Mouse (Mus musculus) liver, embryonic 15.5 days (tissue): ENCODE measurements at regions not wholly inside any gene's neighbourhood (a gene's known extent, or its start where the extent isn't known, plus 50 kb on each side); places are given as distances from the start of the nearest gene placed in this dataset.

Experiments used
- ATAC-seq: fragments of 200-750 bp; cut with Nextera tagmentation; 2 replicates; pipeline ENCODE4 v1.8.0; 2017; ENCODE audit warnings: moderate number of reproducible peaks, mild to moderate bottlenecking, moderate library complexity; ENCODE audit not compliant: insufficient read depth
- H3K27ac ChIP-seq: fragments of 300-500 bp; sonication (generic); replicated peaks from 2 replicates; pipeline ENCODE4 v1.5.1; 2015; ENCODE audit warnings: mild to moderate bottlenecking, inconsistent platforms
- H3K27me3 ChIP-seq: fragments of 300-500 bp; sonication (generic); 2 replicates; pipeline ENCODE4 v1.6.1; 2015; ENCODE audit warnings: mild to moderate bottlenecking, inconsistent platforms
- H3K36me3 ChIP-seq: fragments of 300-500 bp; sonication (generic); replicated peaks from 2 replicates; pipeline ENCODE4 v1.6.1; 2015; ENCODE audit warnings: moderate library complexity, mild to moderate bottlenecking, inconsistent platforms
- H3K4me1 ChIP-seq: fragments of 300-500 bp; sonication (generic); replicated peaks from 2 replicates; pipeline ENCODE4 v1.6.1; 2015; ENCODE audit warnings: inconsistent platforms
- H3K4me2 ChIP-seq: fragments of 300-500 bp; sonication (generic); 2 replicates; pipeline ENCODE4 v1.6.1; 2015; ENCODE audit warnings: moderate library complexity, mild to moderate bottlenecking, inconsistent platforms
- H3K4me3 ChIP-seq: fragments of 300-500 bp; sonication (generic); replicated peaks from 2 replicates; pipeline ENCODE4 v1.5.1; 2015; ENCODE audit warnings: mild to moderate bottlenecking, inconsistent platforms
- H3K9ac ChIP-seq: fragments of 300-500 bp; sonication (generic); 2 replicates; pipeline ENCODE4 v1.6.1; 2015; ENCODE audit warnings: moderate library complexity, mild to moderate bottlenecking, inconsistent platforms
- H3K9me3 ChIP-seq: fragments of 300-500 bp; sonication (generic); replicated peaks from 2 replicates; pipeline ENCODE4 v1.6.1; 2016; ENCODE audit warnings: inconsistent platforms
- WGBS: fragments of 180-500 bp; shearing (Covaris S2); methylation state at CpG from one replicate; pipeline ENCODE4 v1.1.7; 2015; ENCODE audit warnings: mixed read lengths; ENCODE audit not compliant: insufficient replicate concordance; 5-methylcytosine and 5-hydroxymethylcytosine counted together

DNA sequence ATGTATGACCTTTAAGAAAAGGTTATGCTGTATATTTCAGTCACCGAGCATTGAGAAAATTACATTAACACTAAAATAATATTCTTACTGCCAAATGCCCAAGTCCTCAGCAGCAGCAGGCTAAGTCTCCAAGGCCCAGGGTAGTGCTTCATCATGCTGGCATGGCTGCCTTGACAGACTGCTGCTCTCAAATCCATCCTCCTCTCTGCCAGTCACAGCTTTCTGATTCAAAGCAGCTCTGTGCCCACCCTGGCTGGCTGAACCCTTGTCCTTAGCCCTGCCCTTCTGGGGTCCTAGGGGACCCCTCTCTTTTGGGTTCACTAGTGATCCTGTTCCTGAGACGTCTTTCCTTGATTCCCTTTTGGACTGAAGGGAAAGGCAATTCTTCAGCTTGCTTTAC lies 251.0 kb downstream of the Gm10295 start:
- Histone ChIP-seq H3K27ac (no peak overlapping the region), H3K4me1 (no peaks in the 10 kb centered on the region), H3K27me3 (no peaks in the 10 kb centered on the region), H3K4me2 (no peak overlapping the region), H3K9me3 (no peaks in the 10 kb centered on the region), H3K9ac (no peak overlapping the region), H3K4me3 (no peak overlapping the region), H3K36me3 (no peaks in the 10 kb centered on the region)
- ATAC-seq: no peak
- WGBS: 66% methylated on average over 2 of the region's 2 CpGs

DNA sequence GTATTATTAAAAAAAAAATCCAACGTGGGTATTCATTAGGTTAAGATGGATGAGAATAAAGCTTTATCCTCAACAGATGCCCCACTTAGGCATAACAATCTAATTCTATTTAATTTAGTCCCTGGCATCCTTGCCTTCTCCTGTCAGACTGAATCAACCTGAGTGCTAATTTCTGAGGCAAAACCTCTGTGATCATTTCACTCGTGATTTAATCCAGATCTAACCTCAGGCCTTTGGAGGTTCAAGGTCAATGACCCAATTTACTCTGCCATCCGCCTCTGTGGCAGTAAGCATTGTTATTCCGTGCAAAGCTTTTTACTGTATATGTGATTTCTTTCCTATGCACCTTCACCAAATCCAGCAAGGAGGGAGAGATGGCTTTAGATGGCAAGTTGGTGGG lies 253.0 kb downstream of the Gm10295 start:
- no peaks in the 10 kb centered on the region for H3K27me3 ChIP-seq
- H3K4me3 ChIP-seq: no peak overlapping the region
- no peak for ATAC-seq
- peaks cover 10% of the 10 kb centered on the region; the same call in 1 of the 2 replicates for H3K4me1 ChIP-seq
- WGBS: 47% methylated on average over 4 of the region's 4 CpGs
- no peak overlapping the region for H3K9ac ChIP-seq
- no peak overlapping the region for H3K27ac ChIP-seq
- H3K4me2 ChIP-seq: no peak overlapping the region
- H3K36me3 ChIP-seq: no peaks in the 10 kb centered on the region
- H3K9me3 ChIP-seq: no peaks in the 10 kb centered on the region

DNA sequence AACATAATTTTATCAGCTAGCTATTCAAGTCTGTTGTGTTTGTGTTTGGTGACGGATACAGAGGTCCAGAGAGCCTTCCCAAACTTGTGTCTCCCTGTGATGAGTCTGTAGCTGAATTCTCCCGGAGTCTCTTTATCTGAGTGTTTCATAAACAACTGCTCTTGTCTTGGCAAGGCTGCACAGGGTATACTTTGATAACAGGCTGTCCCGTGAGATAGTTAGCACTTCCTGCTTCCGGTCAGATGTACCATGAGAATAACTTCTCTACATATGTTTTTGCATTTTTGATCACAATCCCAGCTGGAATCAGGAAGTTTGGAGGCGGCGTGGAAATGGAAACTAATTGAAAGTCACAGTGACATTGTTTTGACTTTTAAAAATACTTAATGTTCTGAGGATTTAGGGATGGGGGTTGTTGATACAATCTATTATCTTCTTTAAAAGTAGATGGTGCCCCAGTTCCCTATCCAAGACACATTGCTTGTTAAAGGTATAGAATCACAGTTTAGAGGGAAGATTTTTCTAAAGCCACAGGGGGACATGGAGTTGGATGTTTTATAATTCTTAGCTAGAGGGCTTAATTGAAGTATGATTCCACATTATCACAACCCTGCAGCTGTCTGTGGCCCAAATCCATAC lies 257.9 kb downstream of the Gm10295 start:
- ATAC-seq: peak; percentile 83
- no peak overlapping the region for H3K4me3 ChIP-seq
- no peaks in the 10 kb centered on the region for H3K9me3 ChIP-seq
- H3K27me3 ChIP-seq: no peaks in the 10 kb centered on the region
- peak overlapping the region; percentile 19; the same call in 1 of the 2 replicates for H3K27ac ChIP-seq
- peaks cover 12% of the 10 kb centered on the region; the same call in 1 of the 2 replicates for H3K4me1 ChIP-seq
- no peak overlapping the region for H3K4me2 ChIP-seq
- H3K36me3 ChIP-seq: no peaks in the 10 kb centered on the region
- WGBS: 25% methylated on average over 6 of the region's 6 CpGs
- no peak overlapping the region for H3K9ac ChIP-seq

DNA sequence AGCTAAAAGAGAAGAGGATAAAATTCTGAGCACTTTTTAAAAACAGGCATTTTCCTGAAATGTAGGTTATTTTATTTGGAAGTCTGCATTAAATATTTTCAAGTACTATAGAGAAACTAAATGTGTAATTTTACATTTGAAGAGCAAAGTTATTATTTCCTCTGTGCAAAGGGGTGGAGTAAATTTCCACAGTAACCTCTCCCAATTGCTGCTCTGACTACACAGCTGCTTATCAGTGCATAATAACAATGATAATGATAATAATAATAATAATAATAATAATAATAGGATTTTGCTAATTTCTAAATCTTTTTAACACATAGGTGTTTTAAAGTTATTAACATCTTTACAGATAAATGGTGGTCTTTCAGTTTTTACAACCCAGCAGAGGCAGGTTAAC lies 258.5 kb downstream of the Gm10295 start:
- Histone ChIP-seq H3K36me3 (no peaks in the 10 kb centered on the region), H3K27me3 (no peaks in the 10 kb centered on the region), H3K9ac (no peak overlapping the region), H3K4me1 (peaks cover 12% of the 10 kb centered on the region; the same call in 1 of the 2 replicates), H3K27ac (0 out of 2 replicates have a peak overlapping the region, but pooled peaks have one; percentile 19), H3K4me3 (no peak overlapping the region), H3K9me3 (no peaks in the 10 kb centered on the region), H3K4me2 (no peak overlapping the region)
- 0 out of 2 replicates have a peak, but pooled peaks have one; percentile 51 for ATAC-seq

DNA sequence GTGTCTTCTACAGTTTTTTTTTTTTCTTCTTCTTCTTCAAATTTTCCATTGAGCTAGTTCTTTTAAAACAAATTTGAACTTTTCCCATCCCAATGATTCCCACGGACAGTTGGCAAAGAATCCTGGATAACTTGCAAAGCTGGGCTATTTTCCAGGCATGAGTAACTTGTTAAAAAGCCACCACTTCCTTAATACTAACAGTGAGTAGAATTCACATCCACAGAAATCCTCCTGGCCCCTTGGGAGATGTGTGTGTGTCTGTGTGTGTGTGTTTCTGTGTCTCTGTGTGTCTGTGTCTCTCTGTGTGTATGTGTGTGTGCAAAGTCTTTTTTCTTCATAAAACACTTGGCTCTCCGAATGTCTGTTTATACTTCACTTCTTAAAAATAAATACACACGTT lies 259.0 kb downstream of the Gm10295 start:
- ATAC-seq: no peak
- no peak overlapping the region for H3K9ac ChIP-seq
- H3K27ac ChIP-seq: no peak overlapping the region
- no peaks in the 10 kb centered on the region for H3K9me3 ChIP-seq
- no peak overlapping the region for H3K4me2 ChIP-seq
- H3K4me3 ChIP-seq: no peak overlapping the region
- 56% methylated on average over 3 of the region's 3 CpGs for WGBS
- H3K27me3 ChIP-seq: no peaks in the 10 kb centered on the region
- no peaks in the 10 kb centered on the region for H3K36me3 ChIP-seq
- peaks cover 12% of the 10 kb centered on the region; the same call in 1 of the 2 replicates for H3K4me1 ChIP-seq

DNA sequence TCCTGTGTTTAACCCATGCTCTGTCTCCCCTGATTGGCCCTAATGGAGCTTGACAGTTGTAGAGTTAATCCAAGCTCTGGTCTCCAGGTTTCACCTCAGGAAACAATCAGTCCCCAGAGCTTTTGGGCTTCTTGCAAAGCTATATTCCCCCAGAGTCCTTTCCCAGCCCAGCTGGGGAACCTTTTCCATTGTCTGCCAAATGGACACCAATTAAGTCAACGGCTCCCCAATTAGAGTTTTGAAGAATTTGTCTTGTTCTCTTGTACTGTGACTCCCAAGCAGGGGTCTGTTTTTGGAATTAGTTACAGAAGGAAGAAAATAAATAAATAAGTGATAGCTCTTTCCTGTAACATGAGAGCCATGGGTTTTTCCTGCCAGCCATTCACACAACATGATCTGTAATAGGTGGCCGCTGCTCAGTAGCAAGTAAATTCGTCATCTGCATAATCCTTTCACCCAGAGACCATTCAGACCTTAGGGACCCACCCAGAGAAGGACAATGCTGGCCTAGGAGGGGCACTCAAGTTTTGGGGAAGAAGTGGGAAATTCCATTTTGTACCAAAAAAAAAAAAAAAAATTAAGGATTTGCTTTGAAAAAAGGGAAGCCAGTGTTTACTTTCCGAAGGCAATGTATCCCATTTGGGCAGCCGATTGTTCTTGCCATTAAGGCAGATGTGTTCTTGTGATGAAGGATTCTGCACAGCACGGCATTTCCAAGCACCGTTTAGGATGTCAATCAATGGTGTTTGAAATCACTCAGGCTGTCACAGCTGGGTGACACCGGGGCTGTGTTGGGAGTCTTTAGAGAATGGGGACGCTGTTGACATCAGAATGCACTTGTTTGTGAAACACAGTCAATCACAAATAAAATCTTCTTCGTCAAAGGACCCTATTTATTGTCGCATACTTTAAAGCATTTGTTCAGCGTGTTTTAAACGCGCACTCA lies 286.6 kb downstream of the Gm10295 start:
- no peaks in the 10 kb centered on the region for H3K36me3 ChIP-seq
- no peak overlapping the region for H3K9ac ChIP-seq
- no peaks in the 10 kb centered on the region for H3K4me1 ChIP-seq
- no peaks in the 10 kb centered on the region for H3K27me3 ChIP-seq
- WGBS: 32% methylated on average over 14 of the region's 14 CpGs
- H3K27ac ChIP-seq: no peak overlapping the region
- H3K4me3 ChIP-seq: no peak overlapping the region
- no peaks in the 10 kb centered on the region for H3K9me3 ChIP-seq
- ATAC-seq: no peak
- H3K4me2 ChIP-seq: no peak overlapping the region

DNA sequence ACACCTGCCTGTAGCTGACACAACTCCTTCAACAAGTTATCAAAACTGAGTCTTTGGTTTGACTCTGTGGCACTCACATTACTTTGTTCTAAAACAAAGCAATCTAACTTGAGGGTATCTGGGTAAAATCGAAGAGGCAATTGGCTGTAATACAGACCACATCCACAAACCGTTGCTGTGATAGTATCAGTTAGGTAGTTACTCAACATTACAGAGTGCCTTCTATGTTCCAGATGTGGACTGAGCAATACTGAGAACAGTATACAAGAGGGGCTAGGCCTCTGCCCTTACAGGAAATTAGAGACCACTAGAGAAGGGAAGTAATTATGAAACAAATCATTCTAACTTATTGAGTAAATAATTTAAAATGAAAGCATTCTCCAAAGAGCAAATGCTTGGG lies 300.5 kb downstream of the Gm10295 start:
- Histone ChIP-seq H3K27me3 (no peaks in the 10 kb centered on the region), H3K9ac (no peak overlapping the region), H3K9me3 (no peaks in the 10 kb centered on the region), H3K4me1 (no peaks in the 10 kb centered on the region), H3K4me2 (no peak overlapping the region), H3K36me3 (no peaks in the 10 kb centered on the region), H3K4me3 (no peak overlapping the region), H3K27ac (no peak overlapping the region)
- no peak for ATAC-seq
- 37% methylated on average over 2 of the region's 2 CpGs for WGBS

DNA sequence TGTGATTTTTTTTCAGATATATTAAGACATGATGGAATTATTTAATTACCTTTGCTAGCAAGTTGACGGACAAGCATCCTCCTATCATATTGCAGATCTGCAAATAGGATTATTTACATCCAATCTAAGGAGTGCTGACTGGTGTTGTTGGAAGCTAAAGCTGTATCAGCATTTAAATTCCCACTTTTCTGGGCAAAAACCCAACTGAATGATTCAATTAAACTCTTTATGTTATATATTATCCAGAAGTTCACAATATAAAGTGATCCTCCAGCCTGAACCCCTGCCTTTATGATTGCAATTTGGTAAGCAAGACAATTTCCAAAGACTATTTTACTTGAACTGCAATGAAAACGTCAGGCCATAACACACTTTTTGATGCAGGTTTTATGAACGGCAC lies 304.1 kb downstream of the Gm10295 start:
- no peak overlapping the region for H3K9ac ChIP-seq
- no peaks in the 10 kb centered on the region for H3K27me3 ChIP-seq
- H3K9me3 ChIP-seq: no peaks in the 10 kb centered on the region
- no peaks in the 10 kb centered on the region for H3K4me1 ChIP-seq
- no peak overlapping the region for H3K27ac ChIP-seq
- H3K4me2 ChIP-seq: no peak overlapping the region
- 57% methylated on average over 3 of the region's 3 CpGs for WGBS
- ATAC-seq: no peak
- no peaks in the 10 kb centered on the region for H3K36me3 ChIP-seq
- no peak overlapping the region for H3K4me3 ChIP-seq

DNA sequence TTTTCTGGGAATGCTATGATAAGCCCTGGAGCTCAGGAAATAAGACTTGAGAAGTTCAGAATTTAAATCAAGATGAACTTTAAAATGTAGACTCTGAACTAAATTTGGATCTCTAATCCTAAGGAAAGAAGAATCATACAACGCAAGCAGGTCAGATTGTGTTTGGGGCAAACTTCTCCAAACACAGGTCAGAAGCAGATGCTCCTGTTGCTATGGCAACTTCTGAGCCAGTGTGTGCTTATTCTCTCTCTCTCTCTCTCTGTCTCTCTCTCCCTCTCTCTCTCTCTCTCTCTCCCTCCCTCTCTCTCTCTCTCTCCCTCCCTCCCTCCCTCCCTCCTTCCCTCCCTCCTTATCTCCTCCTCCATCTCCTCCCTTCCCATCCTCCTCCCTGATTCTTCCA lies 304.7 kb downstream of the Gm10295 start:
- H3K9me3 ChIP-seq: no peaks in the 10 kb centered on the region
- no peak overlapping the region for H3K4me3 ChIP-seq
- 48% methylated on average over 1 of the region's 1 CpGs for WGBS
- H3K9ac ChIP-seq: no peak overlapping the region
- H3K27me3 ChIP-seq: no peaks in the 10 kb centered on the region
- no peaks in the 10 kb centered on the region for H3K36me3 ChIP-seq
- no peak overlapping the region for H3K4me2 ChIP-seq
- no peaks in the 10 kb centered on the region for H3K4me1 ChIP-seq
- H3K27ac ChIP-seq: no peak overlapping the region
- ATAC-seq: no peak

DNA sequence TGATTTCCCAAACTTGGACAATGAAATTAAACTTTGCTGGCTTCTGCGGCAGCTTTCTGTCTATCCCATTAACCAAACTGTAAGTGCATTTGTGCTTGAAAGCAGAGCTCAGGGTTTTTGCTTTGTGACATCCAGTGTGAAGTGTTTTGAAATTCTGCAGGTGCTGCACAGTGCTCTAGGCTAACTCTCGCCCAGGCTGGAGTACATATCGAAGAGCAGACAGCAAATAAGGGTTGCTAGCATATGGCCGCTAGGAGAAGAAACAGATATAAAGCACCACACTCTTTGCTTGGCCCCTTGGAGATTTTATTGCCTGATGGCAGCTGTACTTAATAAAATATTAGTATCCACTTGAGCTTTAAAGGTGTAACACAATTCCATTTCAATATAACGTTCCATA lies 307.5 kb downstream of the Gm10295 start:
- Histone ChIP-seq H3K36me3 (no peaks in the 10 kb centered on the region), H3K27me3 (no peaks in the 10 kb centered on the region), H3K4me3 (no peak overlapping the region), H3K9me3 (no peaks in the 10 kb centered on the region), H3K9ac (no peak overlapping the region), H3K4me2 (no peak overlapping the region), H3K4me1 (no peaks in the 10 kb centered on the region), H3K27ac (no peak overlapping the region)
- 70% methylated on average over 5 of the region's 5 CpGs for WGBS
- ATAC-seq: no peak

DNA sequence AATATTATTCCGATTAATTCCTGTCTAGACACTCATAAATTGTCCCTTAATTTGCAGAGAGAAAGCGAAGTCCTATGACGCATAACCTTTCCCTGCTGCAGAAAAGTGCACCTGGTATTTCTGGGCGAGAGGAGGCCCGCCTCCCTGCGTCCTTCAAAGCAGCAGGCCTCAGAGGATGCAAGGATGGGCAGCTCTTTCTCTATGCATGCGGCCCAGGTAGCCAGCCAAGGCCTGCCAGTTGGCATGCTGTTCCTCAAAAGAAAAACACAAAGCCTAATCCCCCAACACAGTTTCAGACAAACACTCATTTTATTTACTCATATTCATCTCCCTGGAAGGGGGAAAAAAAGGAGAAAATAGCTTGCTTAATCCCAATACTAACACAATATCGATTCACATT lies 308.2 kb downstream of the Gm10295 start:
- H3K4me2 ChIP-seq: no peak overlapping the region
- H3K27me3 ChIP-seq: no peaks in the 10 kb centered on the region
- no peak overlapping the region for H3K4me3 ChIP-seq
- no peak overlapping the region for H3K9ac ChIP-seq
- no peaks in the 10 kb centered on the region for H3K9me3 ChIP-seq
- no peak for ATAC-seq
- H3K27ac ChIP-seq: no peak overlapping the region
- WGBS: 60% methylated on average over 8 of the region's 8 CpGs
- H3K4me1 ChIP-seq: no peaks in the 10 kb centered on the region
- no peaks in the 10 kb centered on the region for H3K36me3 ChIP-seq
